Mouse (Mus musculus): ENCODE measurements around the gene Morf4l1.
"Not testable (repeated sequence)": the region's sequence is repeated elsewhere in the genome, so short reads cannot be mapped to it uniquely, and the experiment has no call there.

Gene Morf4l1

GRCm38 (mm10) chr9:90059828-90060573 lies 54.6 kb downstream of the Morf4l1 start:
- DNase-seq = no peak

- DNase-seq = no peak
Observed at GRCm38 (mm10) chr9:90056716-90057115, 57.9 kb downstream of the Morf4l1 start.

GRCm38 (mm10) chr9:90055911-90056310 lies 58.7 kb downstream of the Morf4l1 start:
- no peak for DNase-seq

GRCm38 (mm10) chr9:90055409-90055808 lies 59.2 kb downstream of the Morf4l1 start:
- DNase-seq = no peak

GRCm38 (mm10) chr9:90054371-90055145 lies 60.0 kb downstream of the Morf4l1 start:
- peak; percentile 82 to 90 for DNase-seq

- DNase-seq = no peak
Observed at GRCm38 (mm10) chr9:90053852-90054251, 60.7 kb downstream of the Morf4l1 start, which contains the start of gene Ctsh. TSS of gene Ctsh (plus strand) at chr9:90054152.

GRCm38 (mm10) chr9:90047937-90048627 lies 66.5 kb downstream of the Morf4l1 start:
- no peak for DNase-seq

GRCm38 (mm10) chr9:90045191-90045590 lies 69.4 kb downstream of the Morf4l1 start:
- DNase-seq = no peak

- DNase-seq = not testable (repeated sequence)
Observed at GRCm38 (mm10) chr9:90042906-90043305, 71.7 kb downstream of the Morf4l1 start.

Measured in kidney, postnatal 4 days (tissue).